Mouse (Mus musculus) MEL (cell line): ENCODE data around the gene Kctd2.
"Not testable (repeated sequence)": the region's sequence is repeated elsewhere in the genome, so short reads cannot be mapped to it uniquely, and the experiment has no call there.

ENCODE experiments used
- ELF1 ChIP-seq: IDR thresholded peaks from 2 replicates; pipeline ENCODE4 v1.6.1; 2014; ENCODE audit warnings: low read depth, mild to moderate bottlenecking, inconsistent platforms, low read length, improper control_type of control experiment, moderate library complexity
- MEF2A ChIP-seq: IDR thresholded peaks from 2 replicates; pipeline ENCODE4 v1.6.1; 2014; ENCODE audit warnings: low read depth, mild to moderate bottlenecking, inconsistent platforms, low read length, improper control_type of control experiment; ENCODE audit not compliant: poor library complexity, insufficient replicate concordance, severe bottlenecking; ENCODE audit errors: extremely low read depth
- POLR2A ChIP-seq, 2 experiments: IDR thresholded peaks; 2 replicates each; pipeline ENCODE4 v1.6.1; 2011 to 2012; ENCODE audit warnings: low read length in 2 of 2, mild to moderate bottlenecking in 2 of 2, control low read depth in 1 of 2, improper control_type of control experiment in 1 of 2, low read depth in 1 of 2, moderate library complexity in 1 of 2; ENCODE audit not compliant: control insufficient read depth in 1 of 2, insufficient read depth in 1 of 2, poor library complexity in 1 of 2
- POLR2AphosphoS2 ChIP-seq: IDR thresholded peaks from 2 replicates; pipeline ENCODE4 v1.6.1; 2011; ENCODE audit warnings: low read length, improper control_type of control experiment
- POLR2AphosphoS5 ChIP-seq: IDR thresholded peaks from 2 replicates; pipeline ENCODE4 v1.6.1; 2012; ENCODE audit warnings: low read depth, borderline replicate concordance, mild to moderate bottlenecking, inconsistent platforms, low read length, moderate library complexity, mixed read lengths
- ZMIZ1 ChIP-seq: IDR thresholded peaks from 2 replicates; pipeline ENCODE4 v1.6.1; 2012; ENCODE audit warnings: low read depth, mild to moderate bottlenecking, inconsistent platforms, low read length, improper control_type of control experiment, moderate library complexity

DNA sequence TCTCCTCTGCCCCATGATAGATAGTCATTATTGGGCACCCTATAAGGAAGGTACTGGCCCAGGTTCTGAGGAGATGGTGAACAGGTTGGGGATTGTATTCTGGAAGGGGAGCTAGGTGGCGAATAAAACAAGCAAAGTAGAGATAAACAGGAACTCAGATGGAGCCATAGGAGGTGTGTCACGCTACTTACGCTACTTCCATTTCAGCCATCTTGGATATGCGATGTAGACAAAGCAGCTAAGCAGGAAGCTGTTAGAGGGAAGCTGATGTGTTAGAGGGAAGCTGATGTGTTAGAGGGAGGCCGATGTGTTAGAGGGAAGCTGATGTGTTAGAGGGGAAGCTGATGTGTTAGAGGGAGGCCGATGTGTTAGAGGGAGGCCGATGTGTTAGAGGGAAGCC is 57.5 kb downstream of the Kctd2 start:
- not testable (repeated sequence) for TF ChIP-seq POLR2A (IDR thresholded peaks at IDR 0.05; ENCODE audit: control insufficient read depth in 1 of 2, insufficient read depth in 1 of 2, low read depth in 1 of 2, low read length in 2 of 2, poor library complexity in 1 of 2); ZMIZ1; POLR2AphosphoS5; ELF1; MEF2A; POLR2AphosphoS2
